Mouse (Mus musculus) heart, embryonic 13.5 days (tissue): ENCODE data around the gene Atp8a1. TPM values are rescaled to one million over a fixed set of nuclear protein-coding genes. Genes with fewer than 3 reads are reported as not detected.
"Not testable (repeated sequence)": the region's sequence is repeated elsewhere in the genome, so short reads cannot be mapped to it uniquely, and the experiment has no call there.

Source experiments
- ATAC-seq: fragments of 200-750 bp; cut with Nextera tagmentation; 2 replicates; pipeline ENCODE4 v1.8.0; 2017; ENCODE audit warnings: moderate TSS enrichment; ENCODE audit not compliant: insufficient number of reproducible peaks, low FRiP score, low TSS enrichment; ENCODE audit errors: extremely low read depth
- H3K27ac ChIP-seq: fragments of 300-500 bp; sonication (generic); replicated peaks from 2 replicates; pipeline ENCODE4 v1.5.1; 2015; ENCODE audit warnings: moderate library complexity, mild to moderate bottlenecking, inconsistent platforms
- H3K27me3 ChIP-seq: fragments of 300-500 bp; sonication (generic); replicated peaks from 2 replicates; pipeline ENCODE4 v1.6.1; 2015; ENCODE audit warnings: mild to moderate bottlenecking, inconsistent platforms
- H3K36me3 ChIP-seq: fragments of 300-500 bp; sonication (generic); 2 replicates; pipeline ENCODE4 v1.6.1; 2015; ENCODE audit warnings: mild to moderate bottlenecking, inconsistent platforms
- H3K4me1 ChIP-seq: fragments of 300-500 bp; sonication (generic); 2 replicates; pipeline ENCODE4 v1.6.1; 2015; ENCODE audit warnings: inconsistent platforms
- H3K4me2 ChIP-seq: fragments of 300-500 bp; sonication (generic); 2 replicates; pipeline ENCODE4 v1.6.1; 2015; ENCODE audit warnings: inconsistent platforms, mild to moderate bottlenecking, moderate library complexity
- H3K4me3 ChIP-seq: fragments of 300-500 bp; sonication (generic); 2 replicates; pipeline ENCODE4 v1.5.1; 2015; ENCODE audit warnings: moderate library complexity, mild to moderate bottlenecking, inconsistent platforms
- H3K9ac ChIP-seq: fragments of 300-500 bp; sonication (generic); 2 replicates; pipeline ENCODE4 v1.6.1; 2015; ENCODE audit warnings: inconsistent platforms, mild to moderate bottlenecking, moderate library complexity
- H3K9me3 ChIP-seq: fragments of 300-500 bp; sonication (generic); 2 replicates; pipeline ENCODE4 v1.6.1; 2016; ENCODE audit warnings: inconsistent platforms
- WGBS: fragments of 180-500 bp; shearing (Covaris S2); methylation state at CpG from one replicate; pipeline ENCODE4 v1.1.7; 2015; ENCODE audit warnings: mixed read lengths; 5-methylcytosine and 5-hydroxymethylcytosine counted together
- polyA plus RNA-seq: library from polyadenylated mRNA; unstranded; fragments of >200 nt; fragmentation: Nextera tagmentation; extraction: Ambion mirVana; gene quantifications from 2 replicates; pipeline ENCODE4 v1.2.1, GENCODE M21; 2015

The Atp8a1 gene
- polyA plus RNA-seq, 1 experiment from 2014 or later: 8.1 TPM

GRCm38 (mm10) chr5:67823771-67824170 is 23.5 kb downstream of the Atp8a1 start:
- no peaks in the 10 kb centered on the region for H3K36me3 ChIP-seq
- 88% methylated on average over 5 of the region's 5 CpGs for WGBS
- H3K27ac ChIP-seq: no peak overlapping the region
- H3K9ac ChIP-seq: no peak overlapping the region
- H3K4me2 ChIP-seq: no peak overlapping the region
- H3K27me3 ChIP-seq: no peaks in the 10 kb centered on the region
- no peak for ATAC-seq
- 0 out of 2 replicates have a peak, but pooled peaks cover 9% of the 10 kb centered on the region for H3K4me1 ChIP-seq
- no peak overlapping the region for H3K4me3 ChIP-seq
- H3K9me3 ChIP-seq: no peaks in the 10 kb centered on the region

GRCm38 (mm10) chr5:67822619-67823018 is 24.6 kb downstream of the Atp8a1 start:
- WGBS: 30% methylated on average over 6 of the region's 6 CpGs
- Histone ChIP-seq H3K4me1 (0 out of 2 replicates have a peak, but pooled peaks cover 9% of the 10 kb centered on the region), H3K9ac (no peak overlapping the region), H3K27me3 (no peaks in the 10 kb centered on the region), H3K36me3 (no peaks in the 10 kb centered on the region), H3K27ac (no peak overlapping the region), H3K9me3 (no peaks in the 10 kb centered on the region), H3K4me3 (no peak overlapping the region), H3K4me2 (no peak overlapping the region)
- ATAC-seq: no peak

DNA sequence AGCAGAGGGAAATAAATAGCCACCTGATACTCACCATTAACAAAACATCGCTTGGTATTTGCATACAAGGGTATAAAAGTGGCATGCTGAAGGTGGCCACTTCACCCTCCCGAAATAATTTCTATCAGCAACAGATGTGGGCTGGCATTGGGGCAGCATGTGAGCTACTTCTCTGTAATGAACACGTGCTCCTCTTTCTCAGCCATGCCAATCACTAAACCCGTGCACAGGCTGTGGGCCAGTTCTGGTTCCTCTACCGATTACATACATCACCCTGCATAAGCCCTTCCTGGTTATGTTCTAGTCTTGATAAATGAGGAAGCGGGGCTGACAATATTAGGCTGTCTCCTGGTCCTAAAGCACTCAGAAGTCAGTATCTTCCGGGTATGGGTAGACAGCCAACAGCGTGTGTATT is 25.2 kb downstream of the Atp8a1 start:
- Histone ChIP-seq H3K9me3 (no peaks in the 10 kb centered on the region), H3K4me2 (no peak overlapping the region), H3K4me1 (0 out of 2 replicates have a peak, but pooled peaks cover 9% of the 10 kb centered on the region), H3K27ac (no peak overlapping the region), H3K9ac (no peak overlapping the region), H3K4me3 (no peak overlapping the region), H3K36me3 (no peaks in the 10 kb centered on the region), H3K27me3 (no peaks in the 10 kb centered on the region)
- whole genome bisulfite sequencing: 66% methylated on average over 8 of the region's 8 CpGs
- ATAC-seq: no peak

GRCm38 (mm10) chr5:67821185-67821584 is 26.0 kb downstream of the Atp8a1 start:
- no peak for ATAC-seq
- H3K4me2 ChIP-seq: no peak overlapping the region
- H3K36me3 ChIP-seq: no peaks in the 10 kb centered on the region
- peaks cover 10% of the 10 kb centered on the region for H3K4me1 ChIP-seq
- H3K27me3 ChIP-seq: no peaks in the 10 kb centered on the region
- 63% methylated on average over 2 of the region's 2 CpGs for WGBS
- H3K9ac ChIP-seq: no peak overlapping the region
- no peaks in the 10 kb centered on the region for H3K9me3 ChIP-seq
- no peak overlapping the region for H3K27ac ChIP-seq
- no peak overlapping the region for H3K4me3 ChIP-seq

DNA sequence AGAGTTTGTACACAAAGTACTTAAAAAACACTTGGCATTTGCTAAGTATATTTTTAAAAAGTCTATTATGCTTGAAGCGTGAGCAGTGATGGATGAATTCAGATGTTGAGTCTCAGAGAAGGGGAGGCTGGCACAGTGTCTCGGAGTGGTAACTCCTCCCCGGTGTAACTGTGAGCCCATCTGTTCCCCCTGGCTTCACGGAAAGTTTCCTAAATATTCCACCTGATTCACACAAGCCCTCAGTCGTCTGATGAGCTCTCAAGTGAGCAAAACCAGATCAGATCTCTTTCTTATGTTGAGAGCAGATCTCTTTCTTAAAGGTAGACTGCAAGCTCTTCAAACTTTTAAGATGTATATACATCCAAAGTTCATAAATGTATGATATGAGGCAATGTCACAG is 27.8 kb downstream of the Atp8a1 start:
- H3K27ac ChIP-seq: no peak overlapping the region
- H3K4me1 ChIP-seq: peaks cover 21% of the 10 kb centered on the region
- H3K4me2 ChIP-seq: no peak overlapping the region
- 73% methylated on average over 5 of the region's 5 CpGs for WGBS
- no peaks in the 10 kb centered on the region for H3K36me3 ChIP-seq
- no peak overlapping the region for H3K4me3 ChIP-seq
- H3K9me3 ChIP-seq: no peaks in the 10 kb centered on the region
- no peak for ATAC-seq
- no peak overlapping the region for H3K9ac ChIP-seq
- H3K27me3 ChIP-seq: no peaks in the 10 kb centered on the region

DNA sequence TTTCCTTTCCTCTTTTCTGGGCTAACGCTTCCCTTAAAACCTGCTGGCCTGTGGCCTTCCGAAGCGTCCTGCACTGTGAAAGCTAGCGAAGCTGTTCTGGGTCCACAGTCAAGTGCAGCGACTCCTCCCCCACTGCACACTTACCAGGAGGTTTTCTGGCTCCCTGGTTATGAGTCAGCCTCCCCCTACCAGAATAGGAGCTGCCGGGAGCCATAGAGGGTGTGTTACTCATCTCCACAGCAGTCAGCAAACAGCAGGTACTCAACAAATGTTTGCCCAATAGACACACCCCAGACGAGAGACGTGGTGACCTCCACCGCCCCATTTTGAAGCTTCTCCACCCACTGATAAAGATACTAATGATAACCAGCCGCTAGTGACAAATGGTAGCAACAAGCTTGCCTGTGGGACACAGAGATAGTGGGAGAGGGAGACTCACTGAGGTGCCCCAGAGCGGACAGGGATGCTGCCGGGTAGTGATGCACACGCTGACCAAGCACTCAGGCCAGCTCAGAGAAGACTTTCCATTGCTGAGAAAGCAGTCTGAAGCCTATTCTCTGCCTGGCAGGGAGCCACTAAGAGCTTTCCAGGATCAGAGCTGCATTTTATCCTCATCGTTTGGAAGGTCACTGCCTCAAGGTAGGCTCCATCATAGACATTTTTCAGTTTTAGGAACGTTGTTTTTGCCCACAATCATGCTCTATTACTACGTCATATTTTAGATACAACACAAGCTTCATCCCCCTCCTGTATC is 31.5 kb downstream of the Atp8a1 start:
- 17% methylated on average over 16 of the region's 16 CpGs for WGBS
- peak; percentile 84 for ATAC-seq
- peak overlapping the region; percentile 34 for H3K4me3 ChIP-seq
- H3K27ac ChIP-seq: peak overlapping the region; percentile 50
- peaks cover 11% of the 10 kb centered on the region for H3K4me1 ChIP-seq
- no peaks in the 10 kb centered on the region for H3K36me3 ChIP-seq
- peak overlapping the region; percentile 63 for H3K4me2 ChIP-seq
- H3K9ac ChIP-seq: peak overlapping the region; percentile 41; the same call in 1 of the 2 replicates
- no peaks in the 10 kb centered on the region for H3K27me3 ChIP-seq
- no peaks in the 10 kb centered on the region for H3K9me3 ChIP-seq

GRCm38 (mm10) chr5:67815060-67815459 is 32.2 kb downstream of the Atp8a1 start:
- WGBS: 70% methylated on average over 8 of the region's 8 CpGs

GRCm38 (mm10) chr5:67814437-67814965 is 32.7 kb downstream of the Atp8a1 start:
- peak overlapping the region; percentile 24 for H3K4me3 ChIP-seq
- whole genome bisulfite sequencing: 73% methylated on average over 7 of the region's 7 CpGs

More at GRCm38 (mm10) chr5:67815060-67815459, 32.2 kb downstream of the Atp8a1 start:
- ATAC-seq, H3K9me3 ChIP-seq, H3K36me3 ChIP-seq, H3K27me3 ChIP-seq: not testable (repeated sequence)
- Histone ChIP-seq H3K4me2 (peak overlapping the region; percentile 63), H3K27ac (peak overlapping the region; percentile 50; the same call in 1 of the 2 replicates), H3K4me1 (peaks cover 11% of the 10 kb centered on the region), H3K4me3 (peak overlapping the region; percentile 34), H3K9ac (peak overlapping the region; percentile 41; the same call in 1 of the 2 replicates)

GRCm38 (mm10) chr5:67813334-67813733 is 33.9 kb downstream of the Atp8a1 start:
- no peak for ATAC-seq
- Histone ChIP-seq H3K9me3 (no peaks in the 10 kb centered on the region), H3K4me1 (peaks cover 11% of the 10 kb centered on the region), H3K4me3 (peak overlapping the region; percentile 24), H3K27me3 (no peaks in the 10 kb centered on the region), H3K9ac (no peak overlapping the region), H3K27ac (no peak overlapping the region; the same call in 1 of the 2 replicates), H3K4me2 (peak overlapping the region; percentile 52), H3K36me3 (no peaks in the 10 kb centered on the region)
- 69% methylated on average over 5 of the region's 5 CpGs for WGBS

More at GRCm38 (mm10) chr5:67814437-67814965, 32.7 kb downstream of the Atp8a1 start:
- no peaks in the 10 kb centered on the region for H3K36me3 ChIP-seq
- H3K27ac ChIP-seq: no peak overlapping the region; the same call in 1 of the 2 replicates
- H3K9me3 ChIP-seq: no peaks in the 10 kb centered on the region
- no peak for ATAC-seq
- peak overlapping the region; percentile 52 for H3K4me2 ChIP-seq
- H3K27me3 ChIP-seq: no peaks in the 10 kb centered on the region
- H3K9ac ChIP-seq: no peak overlapping the region
- H3K4me1 ChIP-seq: peaks cover 11% of the 10 kb centered on the region

DNA sequence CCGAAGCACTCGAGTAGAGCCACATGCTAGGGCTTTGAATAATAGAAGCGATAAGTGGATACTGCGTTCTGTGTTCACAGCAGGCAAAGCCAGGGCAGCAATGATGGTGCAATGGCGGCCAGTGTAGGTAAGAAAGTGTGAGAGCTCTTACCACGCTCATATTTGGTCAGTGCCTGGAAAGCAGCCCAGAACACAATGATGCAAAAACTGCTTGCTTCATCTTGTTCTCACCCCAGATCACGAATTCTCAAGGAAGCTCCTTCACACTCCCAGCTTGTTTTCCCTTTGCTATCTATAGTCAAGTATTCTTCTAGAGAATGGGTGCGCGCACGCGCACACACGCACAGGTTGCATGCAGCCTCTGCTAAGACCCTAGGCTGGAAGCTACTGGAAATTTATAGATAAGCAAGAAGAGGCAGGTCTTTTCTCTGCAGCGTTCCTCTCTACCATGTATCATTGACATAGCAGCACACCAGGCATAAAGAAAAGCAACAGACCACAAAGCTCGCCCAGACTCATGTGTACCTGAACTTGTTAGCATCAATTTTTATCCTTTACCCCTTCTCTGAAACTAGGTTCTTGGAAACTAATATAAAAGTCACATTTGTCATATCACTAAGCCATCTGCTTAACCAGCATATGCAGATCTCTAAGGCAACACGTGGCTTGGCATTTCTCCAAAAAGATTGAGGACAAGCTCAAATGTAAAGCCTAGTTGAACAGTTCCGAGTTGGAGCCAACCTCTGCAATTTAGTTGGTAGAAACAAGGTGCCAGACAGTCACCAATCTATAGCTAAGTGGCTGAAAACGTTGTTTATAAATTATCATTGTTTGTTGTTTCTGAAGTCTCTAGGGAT is 44.8 kb downstream of the Atp8a1 start:
- H3K27ac ChIP-seq: no peak overlapping the region
- H3K4me1 ChIP-seq: peaks cover 30% of the 10 kb centered on the region
- H3K36me3 ChIP-seq: no peaks in the 10 kb centered on the region
- no peaks in the 10 kb centered on the region for H3K27me3 ChIP-seq
- WGBS: 81% methylated on average over 17 of the region's 17 CpGs
- no peak overlapping the region for H3K4me3 ChIP-seq
- ATAC-seq: no peak
- H3K9me3 ChIP-seq: no peaks in the 10 kb centered on the region
- no peak overlapping the region for H3K9ac ChIP-seq
- no peak overlapping the region for H3K4me2 ChIP-seq

GRCm38 (mm10) chr5:67800801-67801200 is 46.4 kb downstream of the Atp8a1 start:
- H3K4me3 ChIP-seq: no peak overlapping the region
- no peaks in the 10 kb centered on the region for H3K9me3 ChIP-seq
- no peak overlapping the region for H3K9ac ChIP-seq
- ATAC-seq: no peak
- no peak overlapping the region for H3K27ac ChIP-seq
- no peaks in the 10 kb centered on the region for H3K27me3 ChIP-seq
- peaks cover 35% of the 10 kb centered on the region for H3K4me1 ChIP-seq
- H3K4me2 ChIP-seq: no peak overlapping the region
- H3K36me3 ChIP-seq: no peaks in the 10 kb centered on the region
- WGBS: 50% methylated on average over 8 of the region's 8 CpGs
